Mouse (Mus musculus) neural tube, embryonic 11.5 days (tissue): Measurements from ENCODE around the gene Hoxa2. TPM values are rescaled to one million over a fixed set of nuclear protein-coding genes. Genes with fewer than 3 reads are reported as not detected.

Source experiments
- ATAC-seq: fragments of 200-750 bp; cut with Nextera tagmentation; 2 replicates; pipeline ENCODE4 v1.8.0; 2017; ENCODE audit warnings: moderate number of reproducible peaks, mild to moderate bottlenecking, moderate TSS enrichment, moderate library complexity; ENCODE audit not compliant: insufficient read depth, low FRiP score, low TSS enrichment
- DNase-seq: peaks from one replicate; pipeline ENCODE4 v3.0.0-alpha.2; 2015; ENCODE audit warnings: low spot score
- H3K27ac ChIP-seq: fragments of 300-500 bp; sonication (generic); 2 replicates; pipeline ENCODE4 v1.5.1; 2014; ENCODE audit warnings: low read depth, mild to moderate bottlenecking, low read length
- H3K27me3 ChIP-seq: fragments of 300-500 bp; sonication (generic); 2 replicates; pipeline ENCODE4 v1.6.1; 2014; ENCODE audit warnings: mild to moderate bottlenecking, low read length, mixed read lengths; ENCODE audit not compliant: control insufficient read depth, insufficient read depth
- H3K36me3 ChIP-seq: fragments of 300-500 bp; sonication (generic); 2 replicates; pipeline ENCODE4 v1.6.1; 2014; ENCODE audit warnings: mild to moderate bottlenecking, low read length, moderate library complexity, mixed read lengths; ENCODE audit not compliant: control insufficient read depth, insufficient read depth
- H3K4me1 ChIP-seq: fragments of 300-500 bp; sonication (generic); 2 replicates; pipeline ENCODE4 v1.6.1; 2014; ENCODE audit warnings: low read length, mixed read lengths; ENCODE audit not compliant: control insufficient read depth, insufficient read depth
- H3K4me2 ChIP-seq: fragments of 300-500 bp; sonication (generic); 2 replicates; pipeline ENCODE4 v1.6.1; 2014; ENCODE audit warnings: low read depth, mild to moderate bottlenecking, moderate library complexity
- H3K4me3 ChIP-seq: fragments of 300-500 bp; sonication (generic); 2 replicates; pipeline ENCODE4 v1.5.1; 2014; ENCODE audit warnings: low read depth, low read length
- H3K9ac ChIP-seq: fragments of 300-500 bp; sonication (generic); 2 replicates; pipeline ENCODE4 v1.6.1; 2014; ENCODE audit warnings: mild to moderate bottlenecking, low read length
- H3K9me3 ChIP-seq: fragments of 300-500 bp; sonication (generic); 2 replicates; pipeline ENCODE4 v1.6.1; 2016; ENCODE audit warnings: low read length; ENCODE audit not compliant: control insufficient read depth
- WGBS: fragments of 180-500 bp; shearing (Covaris S2); extraction: QIAGEN DNeasy Blood & Tissue Kit; methylation state at CpG from one replicate; pipeline ENCODE4 v1.1.7; 2014; 5-methylcytosine and 5-hydroxymethylcytosine counted together
- polyA plus RNA-seq: library from polyadenylated mRNA; unstranded; fragments of >200 nt; fragmentation: Nextera tagmentation; extraction: Ambion mirVana; gene quantifications from 2 replicates; pipeline ENCODE4 v1.2.1, GENCODE M21; 2014

Gene Hoxa2
- polyA plus RNA-seq, 1 experiment from 2014 or later: 37.5 TPM

DNA sequence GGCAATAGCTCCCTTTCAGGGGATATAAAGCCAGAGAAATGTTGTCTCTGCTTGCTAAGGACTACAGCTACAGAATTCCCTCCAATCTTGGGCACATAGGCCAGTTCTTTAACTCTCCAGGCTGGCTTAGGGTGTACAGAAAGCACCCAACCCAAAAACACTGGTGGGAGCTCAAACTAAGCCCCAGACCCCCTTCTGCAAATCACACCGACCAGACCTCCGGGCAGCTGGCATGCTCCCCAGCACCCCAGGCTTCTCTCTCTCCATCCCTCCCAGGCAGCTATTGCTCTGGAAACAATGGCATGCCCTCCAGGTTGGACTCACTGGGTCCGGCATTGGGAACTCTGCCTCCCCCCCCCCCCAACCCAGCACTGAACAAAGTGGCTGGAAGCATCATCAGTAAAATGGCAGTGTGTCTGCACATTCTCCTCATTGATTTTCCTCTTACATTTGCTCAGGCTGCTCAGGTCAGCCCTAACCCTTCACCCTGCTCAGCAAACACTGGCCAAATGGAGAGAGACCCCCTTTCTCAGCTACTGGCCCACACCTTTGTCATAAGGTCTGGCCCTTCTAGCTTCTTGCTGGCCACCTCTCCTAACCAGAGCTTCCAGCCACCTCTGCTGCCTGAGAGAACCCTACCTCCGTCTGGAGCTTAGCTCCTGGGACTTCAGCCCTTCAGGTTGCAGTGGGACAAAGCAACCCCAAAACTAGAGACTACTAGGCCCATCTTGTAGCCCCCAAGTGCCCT lies 14.5 kb upstream of the Hoxa2 start:
- no peaks in the 10 kb centered on the region for H3K27me3 ChIP-seq
- ATAC-seq: no peak

DNA sequence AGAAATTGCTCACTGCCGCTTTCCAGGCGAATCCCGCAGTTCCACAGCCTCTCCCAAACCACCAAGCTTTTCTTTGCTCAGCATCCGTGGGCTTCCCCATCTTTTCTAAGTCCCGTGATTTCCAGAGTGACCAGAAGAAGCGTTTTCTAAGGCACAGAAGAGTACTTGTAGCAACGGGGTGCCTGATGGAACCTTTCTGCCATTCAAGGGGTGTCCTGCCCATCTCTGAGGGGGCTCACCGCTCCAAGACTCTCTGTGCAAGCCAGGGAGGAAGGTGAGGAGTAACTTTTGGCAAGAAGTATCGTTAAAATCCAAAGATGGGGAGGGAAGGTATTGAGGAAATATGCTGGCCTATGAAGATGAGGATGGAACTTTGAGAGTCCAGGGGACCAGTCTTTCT lies 13.2 kb upstream of the Hoxa2 start:
- Histone ChIP-seq H3K4me3 (peak overlapping the region; percentile 91), H3K27ac (peak overlapping the region; percentile 100), H3K4me2 (peak overlapping the region; percentile 78), H3K36me3 (no peaks in the 10 kb centered on the region), H3K9me3 (no peaks in the 10 kb centered on the region), H3K27me3 (no peaks in the 10 kb centered on the region), H3K4me1 (peaks cover 51% of the 10 kb centered on the region), H3K9ac (peak overlapping the region; percentile 99)
- WGBS: 1% methylated on average over 9 of the region's 9 CpGs
- ATAC-seq: no peak
- DNase-seq: peak; percentile 54

More for the DNA sequence above, 14.5 kb upstream of the Hoxa2 start:
- peaks cover 58% of the 10 kb centered on the region for H3K4me1 ChIP-seq
- no peaks in the 10 kb centered on the region for H3K36me3 ChIP-seq
- H3K9me3 ChIP-seq: no peaks in the 10 kb centered on the region
- H3K27ac ChIP-seq: peak overlapping the region; percentile 100
- peak overlapping the region; percentile 99 for H3K9ac ChIP-seq
- WGBS: 0% methylated on average over 4 of the region's 4 CpGs
- H3K4me3 ChIP-seq: peak overlapping the region; percentile 91
- H3K4me2 ChIP-seq: peak overlapping the region; percentile 78
- peak; percentile 67 for DNase-seq

DNA sequence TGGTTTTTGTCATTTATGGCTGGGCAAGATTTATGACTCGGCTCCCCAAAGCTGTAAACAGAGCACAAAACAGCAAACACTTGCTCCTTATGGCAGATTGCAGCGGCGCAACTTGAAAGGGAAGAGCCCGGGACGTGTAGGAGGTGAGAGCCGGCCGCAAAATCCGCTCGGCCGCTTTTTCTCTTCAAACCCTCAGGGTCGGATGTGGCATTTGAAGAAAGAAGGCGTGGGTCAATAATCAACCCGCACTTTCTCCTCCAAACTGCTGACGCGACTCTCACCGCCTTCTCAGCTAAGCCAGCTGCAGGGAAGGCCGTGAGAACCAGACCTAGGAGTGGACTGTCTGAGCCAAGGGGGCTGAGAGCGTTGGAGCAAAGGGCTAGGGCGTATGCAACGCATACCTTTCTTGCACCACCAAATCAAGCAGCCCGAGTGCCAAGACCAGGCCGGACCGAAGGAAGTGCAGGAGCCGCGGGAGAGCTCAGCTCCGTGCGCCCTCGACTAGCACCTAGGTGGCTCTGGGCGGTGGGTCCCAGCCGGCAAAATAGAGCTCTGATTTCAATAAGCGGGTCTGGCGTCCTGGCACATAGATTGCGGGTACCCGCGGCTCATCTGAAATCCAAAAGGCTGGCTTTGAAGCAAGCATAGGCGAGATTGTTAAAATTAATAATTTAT lies 12.6 kb upstream of the Hoxa2 start, which contains the start of gene 5730596B20Rik:
5730596B20Rik (plus strand) TSS at position 438 of the 675 bp plus-strand sequence.
- peak within 1 kb of the TSS; percentile 99 for H3K9ac ChIP-seq
- H3K27me3 ChIP-seq: no peaks in the 10 kb centered on the region
- peak; percentile 84 for DNase-seq
- peak within 1 kb of the TSS; percentile 91 for H3K4me3 ChIP-seq
- peak within 1 kb of the TSS; percentile 78 for H3K4me2 ChIP-seq
- H3K27ac ChIP-seq: peak within 1 kb of the TSS; percentile 100
- H3K4me1 ChIP-seq: peaks cover 48% of the 10 kb centered on the region
- H3K36me3 ChIP-seq: peaks cover 1% of the 10 kb centered on the region; the same call in 1 of the 2 replicates
- no peaks in the 10 kb centered on the region for H3K9me3 ChIP-seq
- under 1% methylated on average over 36 of the region's 36 CpGs for WGBS
- peak; percentile 22; the same call in 1 of the 2 replicates for ATAC-seq

GRCm38 (mm10) chr6:52176391-52176790 lies 11.8 kb upstream of the Hoxa2 start:
- H3K9ac ChIP-seq: peak overlapping the region; percentile 99

DNA sequence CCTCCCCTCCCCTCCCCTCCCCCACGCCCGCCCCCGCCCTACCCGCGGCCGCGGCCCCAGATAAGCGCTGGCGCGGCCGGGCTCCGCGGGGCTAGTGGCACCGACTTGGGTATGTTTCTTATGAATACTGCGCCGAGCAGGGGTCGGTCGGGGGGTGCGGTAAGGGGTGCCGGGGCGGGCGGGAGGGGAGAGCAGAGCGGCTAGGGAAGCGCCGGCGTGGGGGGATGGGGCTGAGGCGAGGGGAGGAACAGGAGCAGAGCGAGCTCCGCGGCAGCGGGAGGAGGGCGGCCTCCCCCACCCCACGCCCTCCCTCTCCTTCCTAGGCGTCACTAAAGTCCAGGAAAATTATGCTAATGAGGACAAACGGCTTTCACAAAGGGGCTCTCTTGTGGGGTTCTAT lies 11.2 kb upstream of the Hoxa2 start:
- under 1% methylated on average over 14 of the region's 35 CpGs for WGBS
- H3K27me3 ChIP-seq: no peaks in the 10 kb centered on the region
- no peaks in the 10 kb centered on the region for H3K9me3 ChIP-seq
- peak overlapping the region; percentile 99 for H3K9ac ChIP-seq
- peak overlapping the region; percentile 78 for H3K4me2 ChIP-seq
- peaks cover 3% of the 10 kb centered on the region; the same call in 1 of the 2 replicates for H3K36me3 ChIP-seq
- H3K4me1 ChIP-seq: peaks cover 48% of the 10 kb centered on the region
- peak overlapping the region; percentile 100 for H3K27ac ChIP-seq
- peak; percentile 32 for ATAC-seq
- peak; percentile 89 for DNase-seq
- peak overlapping the region; percentile 91 for H3K4me3 ChIP-seq

More at GRCm38 (mm10) chr6:52176391-52176790, 11.8 kb upstream of the Hoxa2 start:
- peak; percentile 66 for DNase-seq
- peaks cover 48% of the 10 kb centered on the region for H3K4me1 ChIP-seq
- H3K4me3 ChIP-seq: peak overlapping the region; percentile 91
- ATAC-seq: no peak
- H3K36me3 ChIP-seq: peaks cover 3% of the 10 kb centered on the region; the same call in 1 of the 2 replicates
- peak overlapping the region; percentile 100 for H3K27ac ChIP-seq
- WGBS: 1% methylated on average over 6 of the region's 6 CpGs
- H3K9me3 ChIP-seq: no peaks in the 10 kb centered on the region
- no peaks in the 10 kb centered on the region for H3K27me3 ChIP-seq
- peak overlapping the region; percentile 78 for H3K4me2 ChIP-seq

DNA sequence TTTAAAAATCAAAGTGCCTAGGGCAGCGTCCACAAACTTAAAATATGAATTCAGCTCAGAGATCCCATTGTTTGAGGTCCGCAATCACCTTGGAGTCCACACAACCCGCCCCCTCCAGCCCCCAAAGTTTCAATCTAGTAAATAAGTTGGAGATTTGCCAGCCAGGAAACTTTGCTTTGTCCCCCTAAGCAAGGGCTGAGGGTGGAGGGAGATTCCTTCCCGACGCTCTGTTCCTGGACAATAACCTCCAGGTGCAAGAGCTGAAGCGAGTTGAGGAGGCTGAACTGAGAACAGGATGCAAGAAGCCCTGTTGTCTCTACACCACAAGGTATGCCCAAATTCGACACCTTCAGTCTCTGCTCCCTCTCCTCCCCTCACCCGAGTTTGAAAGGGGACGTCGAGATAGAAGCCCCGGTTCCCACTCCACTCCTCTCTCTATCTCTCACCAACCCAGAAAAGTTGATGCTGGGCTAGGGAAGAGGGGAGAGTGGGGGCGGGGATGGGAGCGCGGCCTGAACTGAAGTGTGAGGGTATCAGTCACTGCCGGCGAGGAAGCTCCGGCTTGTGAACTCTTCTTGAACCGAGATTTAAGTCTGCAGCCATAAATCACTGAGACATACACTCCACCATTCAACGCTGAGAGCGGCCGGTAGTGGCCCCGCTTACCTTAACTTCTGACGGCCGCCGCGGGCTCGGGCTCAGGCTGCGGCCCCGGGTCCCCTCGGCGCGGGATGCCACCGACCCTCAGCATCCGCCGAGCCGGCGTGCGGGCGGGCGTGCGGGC lies 10.5 kb upstream of the Hoxa2 start:
- DNase-seq (peak; percentile 91), ATAC-seq (peak; percentile 63)
- Histone ChIP-seq H3K4me3 (peak overlapping the region; percentile 91), H3K4me2 (peak overlapping the region; percentile 78), H3K36me3 (peaks cover 3% of the 10 kb centered on the region), H3K27ac (peak overlapping the region; percentile 100), H3K9ac (peak overlapping the region; percentile 99), H3K9me3 (no peaks in the 10 kb centered on the region), H3K4me1 (peaks cover 48% of the 10 kb centered on the region), H3K27me3 (no peaks in the 10 kb centered on the region)
- under 1% methylated on average over 40 of the region's 41 CpGs for WGBS

GRCm38 (mm10) chr6:52173648-52174047 lies 9.0 kb upstream of the Hoxa2 start:
- Histone ChIP-seq H3K36me3 (peaks cover 8% of the 10 kb centered on the region), H3K4me2 (peak overlapping the region; percentile 78), H3K27me3 (no peaks in the 10 kb centered on the region), H3K9me3 (no peaks in the 10 kb centered on the region), H3K4me1 (peaks cover 52% of the 10 kb centered on the region), H3K27ac (peak overlapping the region; percentile 100), H3K4me3 (peak overlapping the region; percentile 91), H3K9ac (peak overlapping the region; percentile 32)
- ATAC-seq: no peak
- WGBS: 0% methylated on average over 4 of the region's 4 CpGs
- peak; percentile 41 for DNase-seq

GRCm38 (mm10) chr6:52172501-52172900 lies 7.9 kb upstream of the Hoxa2 start:
- Histone ChIP-seq H3K27me3 (no peaks in the 10 kb centered on the region), H3K4me3 (peak overlapping the region; percentile 91), H3K27ac (peak overlapping the region; percentile 100), H3K36me3 (peaks cover 8% of the 10 kb centered on the region), H3K9me3 (no peaks in the 10 kb centered on the region), H3K9ac (peak overlapping the region; percentile 99), H3K4me1 (peaks cover 62% of the 10 kb centered on the region), H3K4me2 (peak overlapping the region; percentile 78)
- DNase-seq: peak; percentile 98
- peak; percentile 71 for ATAC-seq
- under 1% methylated on average over 35 of the region's 35 CpGs for WGBS
